Mouse (Mus musculus) urinary bladder, postnatal 36 days (tissue): Measurements from ENCODE around the gene Eno3.

Experiments used
- DNase-seq, 2 experiments: peaks; one replicate each; pipeline ENCODE4 v3.0.0; 2022; ENCODE audit warnings: low spot score in 2 of 2, mixed read lengths in 1 of 2

Eno3 gene

DNA sequence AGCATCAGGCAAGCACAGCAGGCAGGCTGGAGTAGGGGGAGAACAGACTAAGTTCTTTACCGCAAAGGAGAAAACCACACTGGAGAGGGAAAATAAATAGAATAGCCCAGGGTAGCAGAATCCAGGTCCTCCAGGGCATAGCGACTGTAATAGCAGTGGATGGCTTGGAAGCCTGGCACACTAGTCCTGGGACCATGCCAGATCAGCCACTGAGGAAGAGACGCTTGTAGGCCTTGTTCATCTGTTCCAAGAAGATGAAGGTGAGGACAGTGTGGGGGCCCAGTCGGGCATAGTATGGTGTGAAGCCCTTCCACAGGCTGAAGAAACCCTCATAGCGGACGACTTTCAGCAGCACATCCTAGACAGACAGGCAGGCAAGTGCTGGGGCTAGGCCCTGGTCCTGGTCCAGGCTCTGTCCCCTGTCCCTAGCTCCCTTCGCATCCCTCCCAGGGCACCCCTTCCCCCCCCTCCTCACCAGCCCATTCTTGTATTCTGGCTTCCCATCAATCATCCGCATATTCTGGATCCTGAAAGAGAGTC lies 12.4 kb upstream of the Eno3 start:
- no peak for DNase-seq

DNA sequence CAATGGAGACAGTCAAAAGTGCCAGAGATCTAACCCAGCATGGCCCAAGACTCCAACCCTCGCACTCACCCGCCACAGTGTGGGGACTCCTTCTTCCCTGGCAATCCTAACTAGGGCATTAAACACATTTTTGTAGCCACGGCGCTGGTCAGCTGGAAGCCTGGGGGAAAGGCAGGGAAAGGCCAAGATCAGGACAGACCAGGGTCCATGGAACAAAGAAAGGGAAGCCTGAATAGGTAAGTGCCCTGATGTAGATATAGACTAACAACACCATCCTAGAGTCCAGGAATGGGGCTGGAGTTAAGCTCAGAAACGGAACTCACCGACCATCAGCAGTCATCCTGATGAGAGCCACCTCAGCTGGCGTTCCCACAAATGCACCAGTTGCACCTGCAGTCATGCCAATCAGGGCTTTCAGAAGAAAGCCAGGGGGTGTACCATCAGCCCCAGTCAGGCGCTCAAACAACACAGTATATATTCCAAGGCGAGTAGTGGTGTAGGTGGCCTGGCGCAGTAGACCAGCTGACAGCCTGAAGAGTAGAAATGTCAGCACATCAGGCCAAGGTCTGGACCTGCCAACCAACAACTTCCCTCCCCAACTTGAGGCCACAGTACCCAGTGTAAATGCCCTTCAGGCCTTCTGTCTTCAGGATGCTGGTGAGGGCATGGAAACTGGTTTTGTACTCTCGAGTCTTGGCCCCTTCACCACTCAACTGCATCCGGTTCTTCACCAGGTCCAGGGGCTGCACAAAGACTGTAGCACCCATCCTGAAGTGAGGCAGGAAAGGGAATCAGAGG lies 11.3 kb upstream of the Eno3 start:
- no peak for DNase-seq

- no peak for DNase-seq
Observed at GRCm38 (mm10) chr11:70646259-70646555, 10.8 kb upstream of the Eno3 start.

GRCm38 (mm10) chr11:70646691-70647650 lies 10.0 kb upstream of the Eno3 start, which contains the start of the genes Rnf167 and Slc25a11:
Rnf167 (plus strand) TSS chr11:70647235.
Slc25a11 (minus strand) TSS chr11:70647479.
- peak; percentile 91 to 96 for DNase-seq

GRCm38 (mm10) chr11:70647716-70648420 lies 9.1 kb upstream of the Eno3 start:
- DNase-seq: peak in 1 of 2 experiments; percentile 28

DNA sequence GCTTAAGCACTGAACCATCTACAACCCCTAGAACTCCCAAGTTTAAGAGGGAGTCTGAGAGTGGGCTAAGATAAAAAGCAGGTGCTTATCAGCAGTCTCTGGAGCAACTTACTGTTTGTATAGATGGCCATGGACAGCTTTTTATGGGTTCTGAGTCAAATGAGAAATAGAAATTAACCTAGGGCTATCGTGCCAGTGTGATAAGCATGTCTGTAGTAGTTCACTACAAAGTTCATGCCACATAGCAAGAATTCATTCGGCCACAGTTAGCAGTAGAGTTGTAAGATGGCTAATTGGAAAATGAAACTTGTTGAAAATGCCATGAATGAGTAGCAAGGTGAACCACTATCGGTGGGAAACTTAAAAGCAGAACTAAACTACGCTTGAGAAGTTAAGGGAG lies 8.5 kb upstream of the Eno3 start:
- no peak for DNase-seq

- DNase-seq: no peak
Observed at GRCm38 (mm10) chr11:70649185-70649734, 7.7 kb upstream of the Eno3 start.

- DNase-seq: no peak
Observed at GRCm38 (mm10) chr11:70650322-70651175, 6.5 kb upstream of the Eno3 start.

DNA sequence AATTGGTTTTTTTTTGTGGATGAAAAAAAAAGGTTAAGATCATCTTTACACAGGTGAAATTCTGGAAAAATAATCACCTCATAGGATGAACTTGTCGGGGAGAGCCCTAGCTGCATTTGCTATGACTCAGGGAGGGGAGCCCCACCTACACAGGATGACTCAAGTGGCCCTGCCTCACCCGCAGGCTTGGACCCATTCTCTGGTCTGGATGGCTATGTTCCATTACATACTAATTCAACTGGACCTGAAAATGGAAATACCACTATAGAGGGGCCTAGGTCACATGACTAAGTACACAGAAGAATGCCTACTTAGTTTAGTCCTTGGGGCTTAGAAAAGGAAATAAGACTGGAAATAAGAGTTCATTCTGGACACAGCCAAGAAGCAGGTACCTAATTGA lies 5.6 kb upstream of the Eno3 start:
- DNase-seq: no peak

DNA sequence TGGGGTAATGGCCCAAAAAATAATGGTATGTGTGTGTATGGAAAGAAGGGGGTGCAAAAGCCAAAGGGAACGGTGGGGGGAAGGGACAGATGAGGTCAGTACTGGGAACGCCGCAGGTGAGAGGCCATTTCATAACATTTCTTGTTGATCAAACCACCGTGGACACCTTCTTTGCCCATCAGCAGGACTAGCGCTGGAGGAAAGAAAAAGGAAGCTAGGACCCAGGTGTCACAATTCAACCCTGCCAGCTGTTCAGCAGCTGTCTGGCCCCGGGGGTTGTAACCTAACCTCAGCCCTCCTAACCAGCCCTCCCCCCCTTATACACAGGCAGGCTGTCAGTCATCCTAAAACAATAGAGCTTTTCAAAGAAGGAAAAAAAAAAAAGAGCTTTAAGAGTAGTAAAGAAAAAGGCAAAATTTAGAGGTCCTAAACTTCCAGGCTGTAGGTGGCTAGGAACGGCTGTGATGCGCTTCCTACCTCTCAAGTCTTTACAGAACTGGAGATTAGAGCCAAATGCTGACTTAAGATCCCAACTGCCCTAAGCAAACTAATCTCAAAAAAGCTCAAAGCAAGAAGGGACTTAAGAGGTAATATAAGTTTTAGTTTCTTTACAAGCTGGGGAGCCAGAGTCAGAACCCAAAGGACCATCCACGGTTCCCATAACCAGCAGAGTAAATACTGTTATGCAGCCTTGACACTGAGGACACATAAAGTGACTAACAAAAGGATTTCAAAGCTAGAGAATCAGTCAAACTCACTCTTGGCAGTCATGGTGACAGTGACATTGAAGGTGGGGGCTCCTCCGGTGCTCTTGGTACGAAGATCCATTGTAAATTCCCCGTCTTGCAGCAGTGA lies 4.7 kb upstream of the Eno3 start:
- no peak for DNase-seq

- no peak for DNase-seq
Observed at GRCm38 (mm10) chr11:70652884-70653344, 4.1 kb upstream of the Eno3 start.

- peak; percentile 56 to 65 for DNase-seq
Observed at GRCm38 (mm10) chr11:70653345-70654197, 3.4 kb upstream of the Eno3 start.

- DNase-seq: peak; percentile 40 to 70
Observed at GRCm38 (mm10) chr11:70654198-70654922, 2.6 kb upstream of the Eno3 start, which contains the start of gene Pfn1. Pfn1 (minus strand) TSS chr11:70654644.

- DNase-seq: peak; percentile 82 to 84
Observed at GRCm38 (mm10) chr11:70654923-70655570, 2.0 kb upstream of the Eno3 start.

GRCm38 (mm10) chr11:70655571-70656455 lies 1.2 kb upstream of the Eno3 start:
- peak; percentile 70 to 72 for DNase-seq

DNA sequence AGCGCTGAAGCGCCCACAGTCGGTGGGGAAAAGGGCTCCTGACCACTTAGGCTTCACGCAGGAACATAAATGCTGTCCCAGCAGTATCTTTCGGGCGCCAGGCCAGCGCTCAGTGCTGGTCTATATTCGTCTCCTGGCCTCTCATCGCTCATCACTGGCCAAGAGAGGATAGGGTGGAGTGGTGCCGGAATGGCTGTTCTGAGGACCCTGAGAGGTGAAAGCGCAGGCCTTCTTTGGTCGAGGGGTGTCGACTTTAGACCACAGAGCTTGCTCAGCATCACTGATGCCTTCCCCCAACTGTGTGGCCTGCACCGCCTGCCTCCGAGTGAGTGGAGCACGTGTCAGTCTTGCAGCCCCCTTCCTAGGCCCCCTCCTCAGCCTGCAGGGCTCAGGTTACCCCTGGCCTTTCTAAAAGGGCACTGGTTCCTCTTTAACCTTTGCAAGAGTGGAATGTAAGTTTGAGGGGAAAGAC lies 510 bp upstream of the Eno3 start:
- DNase-seq: no peak
